Mouse (Mus musculus): ENCODE measurements around the gene Cox6b2. TPM values are rescaled to one million over a fixed set of nuclear protein-coding genes. Genes with fewer than 3 reads are reported as not detected.

Cox6b2 gene
- polyA plus RNA-seq, 1 experiment from 2014 or later: 13.1 TPM

DNA sequence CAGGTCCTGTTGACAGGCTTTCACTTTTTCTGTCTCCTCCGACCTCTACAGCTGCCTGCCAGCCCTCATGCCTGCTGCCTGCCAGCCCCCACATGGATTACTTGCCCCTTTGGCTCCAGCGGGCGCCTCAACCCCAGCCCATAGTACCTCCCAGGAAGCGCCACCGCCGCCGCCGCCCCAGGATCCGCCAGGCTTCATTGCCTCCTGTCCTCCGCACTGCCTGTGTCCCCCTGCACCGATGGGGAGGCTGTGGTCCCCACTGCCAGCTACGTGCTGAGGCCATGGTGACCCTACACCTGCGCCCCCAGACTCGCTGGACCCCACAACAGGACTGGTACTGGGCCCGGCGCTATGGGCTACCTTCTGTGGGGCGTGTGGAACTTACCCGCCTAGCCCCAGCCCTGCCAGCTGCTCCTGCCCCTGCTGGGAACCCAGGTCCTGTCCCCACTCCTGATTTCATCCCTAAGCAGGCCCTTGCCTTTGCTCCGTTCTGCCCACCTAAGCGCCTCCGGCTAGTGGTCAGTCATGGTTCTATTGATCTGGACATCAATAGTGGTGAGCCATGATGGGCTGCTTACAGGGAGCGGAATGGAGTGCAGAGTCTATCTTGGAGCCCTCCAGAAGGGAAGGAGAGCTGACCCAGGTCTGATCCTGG, 6.4 kb downstream of the Cox6b2 start:
- ATAC-seq (no peak), DNase-seq (ENCODE audit: low spot score) (no peak)
- peaks cover 28% of the 10 kb centered on the region for H3K36me3 ChIP-seq (ENCODE audit: control insufficient read depth, insufficient read depth, low read length)
- 87% methylated on average over 22 of the region's 22 CpGs for WGBS
- H3K4me1 ChIP-seq (ENCODE audit: control insufficient read depth, insufficient read depth, low read length): peaks cover 6% of the 10 kb centered on the region; the same call in 1 of the 2 replicates
- H3K4me3 ChIP-seq (ENCODE audit: low read depth, low read length): no peak overlapping the region
- no peak overlapping the region for H3K27ac ChIP-seq (ENCODE audit: low read depth, low read length)
- no peaks in the 10 kb centered on the region for H3K9me3 ChIP-seq (replicated peaks; ENCODE audit: control insufficient read depth, low read length)
- H3K27me3 ChIP-seq (replicated peaks; ENCODE audit: control insufficient read depth, insufficient read depth, low read length): no peaks in the 10 kb centered on the region
- no peak overlapping the region for H3K9ac ChIP-seq (ENCODE audit: low read length)
- no peak overlapping the region for H3K4me2 ChIP-seq (ENCODE audit: low read length)

- Histone ChIP-seq H3K36me3 (ENCODE audit: control insufficient read depth, insufficient read depth, low read length) (peaks cover 28% of the 10 kb centered on the region), H3K9me3 (replicated peaks; ENCODE audit: control insufficient read depth, low read length) (no peaks in the 10 kb centered on the region), H3K9ac (ENCODE audit: low read length) (no peak overlapping the region), H3K4me2 (ENCODE audit: low read length) (no peak overlapping the region), H3K27me3 (replicated peaks; ENCODE audit: control insufficient read depth, insufficient read depth, low read length) (no peaks in the 10 kb centered on the region), H3K4me1 (ENCODE audit: control insufficient read depth, insufficient read depth, low read length) (peaks cover 13% of the 10 kb centered on the region), H3K4me3 (ENCODE audit: low read depth, low read length) (no peak overlapping the region), H3K27ac (ENCODE audit: low read depth, low read length) (no peak overlapping the region)
- WGBS: 88% methylated on average over 6 of the region's 6 CpGs
- DNase-seq (ENCODE audit: low spot score) (no peak), ATAC-seq (no peak)
Observed at GRCm38 (mm10) chr7:4744886-4745285, 8.0 kb downstream of the Cox6b2 start.

- no peak overlapping the region for H3K27ac ChIP-seq (ENCODE audit: low read depth, low read length)
- H3K4me1 ChIP-seq (ENCODE audit: control insufficient read depth, insufficient read depth, low read length): peaks cover 21% of the 10 kb centered on the region
- WGBS: 71% methylated on average over 2 of the region's 2 CpGs
Observed at GRCm38 (mm10) chr7:4743354-4743753, 9.5 kb downstream of the Cox6b2 start.

GRCm38 (mm10) chr7:4742482-4742819, 10.4 kb downstream of the Cox6b2 start:
- WGBS: 84% methylated on average over 6 of the region's 6 CpGs

More at GRCm38 (mm10) chr7:4743354-4743753, 9.5 kb downstream of the Cox6b2 start:
- ATAC-seq: no peak
- Histone ChIP-seq H3K27me3 (replicated peaks; ENCODE audit: control insufficient read depth, insufficient read depth, low read length) (no peaks in the 10 kb centered on the region), H3K9me3 (replicated peaks; ENCODE audit: control insufficient read depth, low read length) (no peaks in the 10 kb centered on the region), H3K4me3 (ENCODE audit: low read depth, low read length) (no peak overlapping the region), H3K36me3 (ENCODE audit: control insufficient read depth, insufficient read depth, low read length) (peaks cover 28% of the 10 kb centered on the region), H3K9ac (ENCODE audit: low read length) (no peak overlapping the region), H3K4me2 (ENCODE audit: low read length) (no peak overlapping the region)
- no peak for DNase-seq (ENCODE audit: low spot score)

DNA sequence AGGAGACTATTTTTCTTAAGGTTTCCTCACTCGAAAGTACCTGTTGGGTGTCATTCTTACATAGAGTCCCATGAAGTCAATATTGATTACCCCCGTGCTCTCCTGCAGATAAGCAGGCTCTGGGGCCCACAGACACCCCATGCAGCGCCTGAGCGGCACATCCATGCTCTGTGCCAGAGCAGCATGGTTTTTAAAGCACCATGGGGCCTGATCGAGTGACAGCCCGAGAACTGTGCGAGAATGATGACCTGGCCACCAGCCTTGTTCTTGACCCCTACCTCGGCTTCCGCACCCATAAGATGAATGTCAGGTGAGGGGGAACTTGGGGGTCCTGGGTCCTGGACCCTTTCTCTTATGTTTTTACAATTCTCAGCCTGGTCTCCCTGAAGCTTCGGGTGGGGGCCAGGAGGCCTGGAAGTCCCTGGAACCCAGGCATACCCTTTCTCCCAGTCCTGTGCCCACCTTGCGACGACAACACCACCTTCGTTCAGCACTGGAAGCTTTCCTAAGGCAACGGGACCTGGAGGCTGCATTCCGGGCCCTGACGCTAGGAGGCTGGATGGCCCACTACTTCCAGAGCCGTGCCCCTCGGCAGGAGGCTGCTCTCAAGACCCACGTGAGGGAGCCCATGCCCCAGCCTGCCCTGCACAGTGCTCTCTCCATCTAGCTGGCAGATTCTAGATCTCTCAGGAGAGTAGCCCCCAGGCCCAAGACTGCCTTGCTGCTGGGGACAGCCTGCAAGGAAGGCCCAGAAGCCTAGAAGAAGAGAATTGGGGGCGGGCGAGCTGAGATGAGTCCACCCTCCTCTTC, 11.0 kb downstream of the Cox6b2 start:
- Histone ChIP-seq H3K4me1 (ENCODE audit: control insufficient read depth, insufficient read depth, low read length) (peaks cover 21% of the 10 kb centered on the region), H3K27me3 (replicated peaks; ENCODE audit: control insufficient read depth, insufficient read depth, low read length) (no peaks in the 10 kb centered on the region), H3K36me3 (ENCODE audit: control insufficient read depth, insufficient read depth, low read length) (peaks cover 24% of the 10 kb centered on the region), H3K9me3 (replicated peaks; ENCODE audit: control insufficient read depth, low read length) (no peaks in the 10 kb centered on the region), H3K27ac (ENCODE audit: low read depth, low read length) (no peak overlapping the region), H3K9ac (ENCODE audit: low read length) (no peak overlapping the region), H3K4me2 (ENCODE audit: low read length) (peak overlapping the region; percentile 68), H3K4me3 (ENCODE audit: low read depth, low read length) (peak overlapping the region; percentile 67)
- ATAC-seq: no peak
- DNase-seq (ENCODE audit: low spot score): no peak
- WGBS: 80% methylated on average over 21 of the region's 21 CpGs

More at GRCm38 (mm10) chr7:4742482-4742819, 10.4 kb downstream of the Cox6b2 start:
- ATAC-seq (no peak), DNase-seq (ENCODE audit: low spot score) (no peak)
- Histone ChIP-seq H3K9ac (ENCODE audit: low read length) (no peak overlapping the region), H3K27ac (ENCODE audit: low read depth, low read length) (no peak overlapping the region), H3K27me3 (replicated peaks; ENCODE audit: control insufficient read depth, insufficient read depth, low read length) (no peaks in the 10 kb centered on the region), H3K4me3 (ENCODE audit: low read depth, low read length) (no peak overlapping the region), H3K4me1 (ENCODE audit: control insufficient read depth, insufficient read depth, low read length) (peaks cover 21% of the 10 kb centered on the region), H3K9me3 (replicated peaks; ENCODE audit: control insufficient read depth, low read length) (no peaks in the 10 kb centered on the region), H3K36me3 (ENCODE audit: control insufficient read depth, insufficient read depth, low read length) (peaks cover 28% of the 10 kb centered on the region), H3K4me2 (ENCODE audit: low read length) (no peak overlapping the region)

DNA sequence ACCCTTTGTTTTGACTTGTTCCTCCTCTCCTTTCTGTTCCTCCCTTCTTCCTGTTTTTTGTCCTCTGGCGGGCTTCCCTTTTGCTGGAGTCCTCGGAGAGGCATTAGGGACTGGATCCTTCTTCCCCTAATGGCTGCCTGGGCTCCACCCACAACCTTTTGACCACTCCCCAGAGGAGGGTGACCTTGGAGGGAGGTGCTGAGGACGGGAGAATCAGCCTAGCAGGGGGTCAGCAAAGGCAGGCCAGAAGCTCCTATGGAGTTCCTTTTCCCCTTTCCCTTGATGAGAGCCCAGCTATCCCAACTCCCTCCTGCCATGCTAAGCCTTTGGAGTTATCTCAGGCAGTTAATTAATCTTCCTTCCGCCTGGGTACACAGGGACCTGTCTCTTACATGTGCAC, 11.7 kb downstream of the Cox6b2 start:
- ATAC-seq: no peak
- peaks cover 17% of the 10 kb centered on the region for H3K36me3 ChIP-seq (ENCODE audit: control insufficient read depth, insufficient read depth, low read length)
- H3K4me3 ChIP-seq (ENCODE audit: low read depth, low read length): peak overlapping the region; percentile 67
- peak overlapping the region; percentile 91 for H3K27ac ChIP-seq (ENCODE audit: low read depth, low read length)
- peak; percentile 42 for DNase-seq (ENCODE audit: low spot score)
- H3K4me2 ChIP-seq (ENCODE audit: low read length): peak overlapping the region; percentile 68
- H3K9ac ChIP-seq (ENCODE audit: low read length): peak overlapping the region; percentile 90
- H3K4me1 ChIP-seq (ENCODE audit: control insufficient read depth, insufficient read depth, low read length): peaks cover 21% of the 10 kb centered on the region
- H3K27me3 ChIP-seq (replicated peaks; ENCODE audit: control insufficient read depth, insufficient read depth, low read length): no peaks in the 10 kb centered on the region
- H3K9me3 ChIP-seq (replicated peaks; ENCODE audit: control insufficient read depth, low read length): no peaks in the 10 kb centered on the region
- 3% methylated on average over 4 of the region's 4 CpGs for WGBS

- H3K27ac ChIP-seq (ENCODE audit: low read depth, low read length): peak overlapping the region; percentile 91
- ATAC-seq (peak; percentile 35; the same call in 1 of the 2 replicates), DNase-seq (ENCODE audit: low spot score) (no peak)
- peak overlapping the region; percentile 67 for H3K4me3 ChIP-seq (ENCODE audit: low read depth, low read length)
- H3K4me2 ChIP-seq (ENCODE audit: low read length): peak overlapping the region; percentile 68
- no peaks in the 10 kb centered on the region for H3K27me3 ChIP-seq (replicated peaks; ENCODE audit: control insufficient read depth, insufficient read depth, low read length)
- peak overlapping the region; percentile 90 for H3K9ac ChIP-seq (ENCODE audit: low read length)
- peaks cover 8% of the 10 kb centered on the region for H3K36me3 ChIP-seq (ENCODE audit: control insufficient read depth, insufficient read depth, low read length)
- no peaks in the 10 kb centered on the region for H3K9me3 ChIP-seq (replicated peaks; ENCODE audit: control insufficient read depth, low read length)
- under 1% methylated on average over 12 of the region's 14 CpGs for WGBS
- H3K4me1 ChIP-seq (ENCODE audit: control insufficient read depth, insufficient read depth, low read length): peaks cover 21% of the 10 kb centered on the region
Observed at GRCm38 (mm10) chr7:4740309-4740727, 12.6 kb downstream of the Cox6b2 start.

DNA sequence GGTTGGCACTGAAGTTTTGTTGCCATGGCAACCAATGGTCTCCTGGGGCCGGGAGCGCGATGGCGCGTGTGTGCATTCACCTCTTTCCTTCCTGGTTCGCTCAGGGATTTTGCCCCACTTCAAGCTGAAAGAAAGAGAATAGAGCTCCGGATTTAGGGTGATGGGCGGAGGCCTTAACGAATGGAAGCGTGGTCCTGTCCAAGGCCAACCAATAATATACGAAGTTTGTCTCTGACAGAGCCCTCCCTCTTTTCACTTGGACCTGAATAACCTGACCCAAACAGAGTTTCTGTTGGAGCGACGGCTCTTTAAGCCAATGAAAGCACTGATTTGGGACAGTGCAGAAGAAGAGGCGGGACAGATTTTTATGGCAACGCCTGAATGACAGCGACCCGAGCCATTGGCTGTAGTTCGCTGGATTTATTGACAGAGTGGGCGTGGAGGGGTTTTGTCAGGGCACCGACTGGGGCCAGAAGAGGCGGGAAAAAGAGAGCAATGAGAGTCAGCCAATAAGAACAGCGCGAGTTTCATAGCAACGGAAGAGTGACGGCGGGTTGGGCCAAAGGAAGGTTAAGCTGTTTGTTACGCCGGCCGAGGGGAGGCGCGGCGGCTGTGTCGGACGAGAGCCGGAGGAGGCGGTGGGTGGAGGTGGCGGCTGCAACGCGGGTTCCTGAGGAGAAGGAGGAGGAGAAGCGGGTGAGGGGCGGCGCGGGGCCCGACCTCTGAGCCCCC, 13.2 kb downstream of the Cox6b2 start, which contains the start of gene Kmt5c:
TSS of gene Kmt5c (plus strand) at position 572 of the 732 bp plus-strand sequence.
- Histone ChIP-seq H3K4me2 (ENCODE audit: low read length) (peak within 1 kb of the TSS; percentile 68), H3K4me3 (ENCODE audit: low read depth, low read length) (peak within 1 kb of the TSS; percentile 67), H3K9me3 (replicated peaks; ENCODE audit: control insufficient read depth, low read length) (no peaks in the 10 kb centered on the region), H3K36me3 (ENCODE audit: control insufficient read depth, insufficient read depth, low read length) (0 out of 2 replicates have a peak, but pooled peaks cover 4% of the 10 kb centered on the region), H3K27me3 (replicated peaks; ENCODE audit: control insufficient read depth, insufficient read depth, low read length) (no peaks in the 10 kb centered on the region), H3K27ac (ENCODE audit: low read depth, low read length) (peak within 1 kb of the TSS; percentile 91), H3K9ac (ENCODE audit: low read length) (peak within 1 kb of the TSS; percentile 90), H3K4me1 (ENCODE audit: control insufficient read depth, insufficient read depth, low read length) (peaks cover 21% of the 10 kb centered on the region)
- DNase-seq (ENCODE audit: low spot score) (peak; percentile 100), ATAC-seq (peak; percentile 96)
- WGBS: under 1% methylated on average over 39 of the region's 44 CpGs
